Mouse (Mus musculus) WW6 (cell line): ENCODE measurements around the gene Rrnad1.

Source experiments
- DNase-seq: peaks from one replicate; pipeline ENCODE4 v3.0.0-alpha.2; 2013; ENCODE audit warnings: low read depth, low spot score

Rrnad1 gene

DNA sequence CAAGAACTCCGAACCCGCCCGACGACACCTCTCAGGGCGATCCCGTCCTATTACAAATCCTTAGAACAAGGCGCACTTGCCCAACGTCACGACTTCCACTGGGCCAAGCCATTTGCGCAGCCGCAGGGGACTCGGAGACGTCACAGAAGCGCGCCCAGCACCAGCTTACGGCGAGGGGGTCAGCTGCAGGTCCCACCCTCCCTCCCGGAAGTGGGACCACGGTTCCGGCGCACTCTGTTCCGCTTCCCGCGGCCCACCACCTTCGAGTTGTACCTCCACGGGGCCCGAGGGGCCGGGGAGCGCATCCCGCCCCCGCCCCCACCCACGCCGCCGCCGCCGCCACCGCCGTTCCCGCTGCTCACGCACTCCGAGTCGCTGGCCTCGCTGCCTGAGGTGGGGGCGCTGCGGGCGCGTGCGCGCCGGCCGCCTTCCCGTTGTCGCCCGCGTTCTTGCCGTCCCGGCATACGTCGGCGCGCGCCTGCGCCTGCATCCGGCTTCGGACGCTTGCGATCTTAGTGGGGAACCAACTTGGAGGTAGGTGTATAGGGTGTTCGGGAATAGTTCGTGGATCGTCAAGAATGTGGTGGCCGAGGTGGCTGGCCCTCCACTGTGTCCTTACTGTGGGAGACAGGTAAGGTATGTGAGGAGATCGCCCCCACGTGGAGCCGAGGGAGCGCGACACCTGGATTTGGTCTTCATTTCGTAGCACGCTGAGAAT is at the start of gene Rrnad1, which contains the start of gene Isg20l2:
TSS of gene Rrnad1 (minus strand) at position 640 of the 718 bp plus-strand sequence.
TSS of gene Isg20l2 (plus strand) at position 237 of the 718 bp plus-strand sequence.
- peak; percentile 90 for DNase-seq

DNA sequence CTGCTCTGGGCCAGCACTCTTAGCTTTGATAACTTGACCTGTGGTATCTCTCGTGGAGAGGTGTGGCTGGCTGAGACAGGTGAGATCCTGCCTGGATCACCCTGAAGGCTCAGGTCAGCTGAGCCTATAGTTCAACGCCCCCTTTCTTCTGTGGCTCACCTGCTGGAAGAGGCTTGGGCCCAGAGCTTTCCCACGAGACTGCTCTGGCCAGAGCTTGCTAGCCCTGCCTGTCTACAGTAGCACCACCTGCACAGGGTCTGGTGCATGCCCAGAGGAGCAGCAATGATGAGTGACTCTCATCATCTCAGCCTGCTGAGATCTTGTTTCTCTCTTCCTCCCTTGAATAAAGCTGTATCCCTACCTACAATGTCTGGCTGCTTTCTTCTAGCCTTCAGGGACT is 49.6 kb upstream of the Rrnad1 start:
- DNase-seq, result no peak

- DNase-seq, result no peak
These were observed 49.0 kb upstream of the Rrnad1 start for GRCm38 (mm10) chr3:87979493-87979892.

DNA sequence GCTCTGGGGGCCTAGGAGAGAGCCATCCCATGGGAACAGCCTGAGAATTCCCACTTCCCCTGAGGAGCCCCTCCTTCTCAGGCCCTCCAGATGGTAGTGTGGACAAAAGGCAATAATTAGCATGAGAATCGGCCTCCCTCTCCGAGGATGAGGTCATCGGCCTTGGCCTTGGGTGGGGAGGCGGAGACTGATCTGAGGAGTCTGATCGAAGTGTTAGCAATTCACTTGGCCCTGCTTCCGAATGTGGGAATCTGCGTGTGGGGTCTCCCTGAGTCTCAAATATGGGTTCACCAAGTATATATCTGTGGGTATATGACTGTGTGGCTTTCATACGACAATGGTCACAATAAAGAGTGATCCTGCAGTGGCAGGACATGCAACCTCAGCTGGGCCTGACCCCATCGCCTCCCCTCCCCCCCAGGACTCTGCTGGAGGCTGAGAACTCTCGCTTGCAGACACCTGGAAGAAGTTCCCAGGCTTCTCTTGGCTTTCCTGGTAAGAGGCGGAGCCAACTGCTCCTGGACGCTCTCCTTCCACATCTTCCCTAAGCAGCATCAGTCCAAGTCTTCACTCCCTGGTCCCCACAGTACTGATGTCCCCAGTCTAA is 44.0 kb upstream of the Rrnad1 start:
- DNase-seq, result peak; percentile 83

GRCm38 (mm10) chr3:87973593-87974380 is 43.3 kb upstream of the Rrnad1 start:
- DNase-seq, result no peak

DNA sequence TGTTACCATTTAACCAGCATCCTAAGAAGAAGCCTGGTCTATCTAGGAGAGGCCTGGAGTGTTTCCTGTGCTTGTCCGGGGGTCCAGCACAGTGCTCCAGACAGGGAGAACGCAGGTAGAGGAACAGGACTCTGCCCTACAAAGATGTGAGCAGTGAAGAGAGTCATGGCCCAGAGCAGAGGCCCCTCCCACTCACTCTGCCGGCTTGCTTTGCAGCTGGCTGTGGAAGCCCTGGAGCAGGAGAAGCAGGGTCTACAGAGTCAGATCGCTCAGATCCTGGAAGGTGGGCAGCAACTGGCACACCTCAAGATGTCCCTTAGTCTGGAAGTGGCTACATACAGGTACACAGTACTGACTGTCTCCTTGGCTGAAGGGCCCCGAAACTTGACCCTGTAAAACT is 42.3 kb upstream of the Rrnad1 start:
- DNase-seq, result no peak

GRCm38 (mm10) chr3:87972203-87972664 is 41.7 kb upstream of the Rrnad1 start:
- DNase-seq, result no peak

- no peak for DNase-seq
These were observed 41.1 kb upstream of the Rrnad1 start for GRCm38 (mm10) chr3:87971489-87972202.

DNA sequence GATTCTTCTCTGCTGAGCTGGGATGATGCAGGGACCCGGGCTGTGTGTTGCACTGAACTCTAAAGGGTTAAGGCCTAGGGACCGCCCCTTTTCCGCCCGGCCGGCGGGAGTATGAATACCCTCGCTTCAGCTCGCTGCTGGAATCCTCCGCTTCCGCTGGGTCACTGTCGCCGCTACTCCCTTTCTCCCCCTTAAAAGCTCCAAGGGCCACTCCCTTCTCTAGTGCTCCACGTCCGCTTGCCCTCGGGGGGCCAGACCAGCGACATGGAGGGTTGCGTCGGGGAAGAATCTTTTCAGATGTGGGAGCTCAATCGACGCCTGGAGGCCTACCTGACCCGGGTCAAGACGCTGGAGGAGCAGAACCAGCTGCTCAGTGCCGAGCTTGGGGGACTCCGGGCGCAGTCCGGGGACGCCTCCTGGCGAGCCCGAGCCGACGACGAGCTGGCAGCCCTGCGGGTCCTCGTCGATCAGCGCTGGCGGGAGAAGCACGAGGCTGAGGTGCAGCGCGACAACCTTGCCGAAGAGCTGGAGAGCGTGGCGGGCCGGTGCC is 40.5 kb upstream of the Rrnad1 start, which contains the start of gene Nes:
TSS of gene Nes (plus strand) at position 140 of the 550 bp plus-strand sequence.
- DNase-seq, result peak; percentile 68

DNA sequence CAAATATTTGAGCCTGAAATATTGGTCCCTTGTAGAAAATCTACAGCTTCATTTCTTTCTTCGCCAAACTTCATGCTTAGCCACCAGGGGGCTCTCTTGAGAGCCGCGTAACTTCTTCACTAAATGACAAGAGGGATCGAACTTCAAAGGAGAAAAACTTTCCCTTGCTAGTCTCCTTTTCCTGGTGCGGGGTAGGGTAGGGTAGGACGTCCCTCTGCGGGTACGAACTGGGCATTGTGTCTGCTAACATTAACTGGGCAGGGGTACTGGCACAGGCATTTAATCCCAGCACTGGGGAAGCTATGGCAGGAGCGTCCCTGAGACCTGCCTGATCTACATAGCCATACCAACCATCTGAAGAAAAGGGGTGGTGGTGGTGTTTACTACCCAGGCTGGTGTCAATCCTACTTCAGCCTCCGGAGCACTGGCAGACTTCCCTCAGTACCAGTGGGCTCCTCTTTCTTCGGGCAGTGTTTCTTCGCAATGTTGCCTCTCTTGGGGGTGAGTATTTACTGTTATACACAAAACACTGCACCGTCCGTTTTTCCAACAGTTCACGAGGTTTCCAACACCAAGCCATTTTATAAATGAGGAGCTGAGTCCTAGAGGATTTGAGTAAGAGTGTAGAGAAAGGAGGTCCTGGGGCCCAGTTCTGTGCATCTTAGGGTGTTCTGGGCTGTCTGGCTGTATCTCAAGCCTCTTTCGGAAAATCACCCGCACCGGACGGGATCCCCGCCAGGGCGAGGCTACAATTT is 39.8 kb upstream of the Rrnad1 start:
- no peak for DNase-seq

- DNase-seq, result peak; percentile 90
These were observed 30.2 kb upstream of the Rrnad1 start for GRCm38 (mm10) chr3:87960586-87961191.

- DNase-seq, result no peak
These were observed 29.7 kb upstream of the Rrnad1 start for GRCm38 (mm10) chr3:87960191-87960585.

DNA sequence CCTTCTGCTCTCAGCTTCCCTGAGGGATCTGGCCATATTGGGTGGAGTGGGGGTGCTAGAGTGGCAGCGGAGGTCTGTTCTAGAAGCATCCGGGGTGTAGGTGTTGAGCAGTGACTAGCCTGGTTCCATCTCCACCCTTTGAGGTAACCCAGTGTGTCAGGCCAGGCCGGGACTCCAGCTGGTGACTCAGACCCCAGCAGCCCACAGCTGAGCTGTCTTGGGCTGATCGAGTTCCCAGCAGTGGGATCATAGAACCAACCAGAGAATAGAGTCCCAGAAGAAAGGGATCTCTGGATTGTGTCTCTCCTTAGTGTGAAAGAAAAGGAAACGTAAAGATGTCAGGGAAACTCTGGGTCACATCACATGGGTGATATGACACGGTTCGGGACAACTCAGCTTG is 28.9 kb upstream of the Rrnad1 start:
- DNase-seq, result no peak

- no peak for DNase-seq
These were observed 28.4 kb upstream of the Rrnad1 start for GRCm38 (mm10) chr3:87958967-87959366.

DNA sequence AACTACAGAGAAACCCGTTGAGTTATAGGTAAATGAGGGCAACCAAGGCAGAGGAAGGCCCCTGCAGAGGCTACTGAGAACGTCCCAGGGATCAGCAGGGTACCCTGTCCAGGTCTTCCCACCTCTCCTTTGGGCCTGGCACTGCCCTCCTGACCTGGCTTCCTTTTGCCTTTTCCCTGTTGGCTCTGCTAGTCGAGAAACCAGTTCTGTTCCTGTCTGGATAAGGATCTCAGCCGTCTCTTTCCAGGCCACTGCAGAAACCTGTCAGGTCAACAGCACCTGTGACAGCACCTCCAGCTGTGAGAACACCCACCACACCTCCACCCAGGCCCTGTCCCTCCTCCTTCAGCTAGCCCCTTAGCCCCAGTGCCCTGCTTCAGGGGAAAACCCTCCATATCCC is 28.0 kb upstream of the Rrnad1 start:
- DNase-seq, result no peak

DNA sequence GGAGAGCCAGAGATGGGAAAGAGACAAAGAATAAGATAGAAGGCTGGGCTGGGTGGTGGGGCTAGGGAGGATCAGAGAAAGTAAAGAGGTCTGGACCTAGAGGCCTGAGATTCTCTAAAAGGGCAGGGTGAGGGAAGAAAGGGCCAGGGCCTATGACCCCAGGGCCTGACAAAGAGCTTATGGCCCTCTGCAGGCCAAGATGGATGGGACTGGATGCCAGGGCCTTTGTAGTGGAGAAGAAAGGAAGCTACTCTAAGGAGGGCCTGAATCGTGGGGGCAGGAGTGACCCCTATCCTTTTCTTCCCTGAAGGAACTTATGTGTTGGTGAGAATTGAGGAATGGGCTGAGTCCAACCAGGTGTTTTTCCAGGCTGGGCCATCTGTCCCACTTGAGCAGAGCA is 27.5 kb upstream of the Rrnad1 start:
- no peak for DNase-seq

- no peak for DNase-seq
These were observed 21.9 kb upstream of the Rrnad1 start for GRCm38 (mm10) chr3:87952440-87952839.

GRCm38 (mm10) chr3:87951946-87952345 is 21.4 kb upstream of the Rrnad1 start:
- DNase-seq, result no peak

- DNase-seq, result no peak
These were observed 19.5 kb upstream of the Rrnad1 start for GRCm38 (mm10) chr3:87949955-87950515.
